10 mouse cellular contexts compared by ENCODE assay signal in the genomic region with DNA sequence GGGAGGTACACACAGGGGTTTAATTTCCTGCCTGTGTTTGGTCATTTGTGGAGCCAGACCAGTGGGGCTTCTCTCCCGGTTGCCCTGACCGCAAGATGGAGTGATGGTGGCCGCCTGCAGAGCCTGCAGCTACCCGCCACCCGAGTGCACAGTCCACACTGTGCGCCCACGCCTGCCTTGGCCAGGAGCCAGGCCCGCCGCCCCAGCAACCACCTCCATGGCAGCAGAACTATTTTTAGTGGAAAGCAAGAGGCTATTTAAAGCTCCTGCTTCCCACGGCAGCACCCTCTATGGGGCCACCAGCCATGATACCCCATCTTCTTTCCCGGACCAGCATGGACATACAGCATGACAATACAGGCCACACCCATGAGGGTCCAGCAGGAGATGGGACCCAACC. TPM values are rescaled to one million over a fixed set of nuclear protein-coding genes. Genes with fewer than 3 reads are reported as not detected.
DNase-seq lines count a peak whose midpoint lies in the region; ATAC-seq and TF ChIP-seq lines count a peak whose summit lies in the region.
"Had no signal": no experiment of that assay in that cellular context is flagged by ENCODE, and none has a peak within 500 bp of the region (broad histone marks: within the 10 kb centered on the region; RNA-seq: fewer than 3 reads in every experiment).

No protein-coding gene starts in this region.

- H3K36me3 ChIP-seq in intestine, embryonic 15.5 days, result peaks cover 17% of the 10 kb centered on the region

- H3K4me3 ChIP-seq in cortical plate, adult 2 months (ENCODE audit: insufficient read depth, low read length), result peak overlapping the region; percentile 23
- no peak overlapping the region for H3K4me3 ChIP-seq in intestine, embryonic 15.5 days (replicated peaks)
- H3K4me3 ChIP-seq: lung, embryonic 15.5 days had no signal

- H3K9ac ChIP-seq in intestine, embryonic 15.5 days, result no peak overlapping the region
- H3K9ac ChIP-seq: lung, embryonic 15.5 days had no signal

- H3K9me3 ChIP-seq in intestine, embryonic 15.5 days, result no peaks in the 10 kb centered on the region
- H3K9me3 ChIP-seq: lung, embryonic 15.5 days had no signal

- ATAC-seq in intestine, embryonic 15.5 days, result 0 out of 2 replicates have a peak, but pooled peaks have one; percentile 13
- no peak for ATAC-seq in CD4-positive, CD25-positive, alpha-beta regulatory T cell, adult 4 months

- H3K27me3 ChIP-seq in intestine, embryonic 15.5 days (replicated peaks), result no peaks in the 10 kb centered on the region
- H3K27me3 ChIP-seq: lung, embryonic 15.5 days had no signal

- 58% methylated on average over 11 of the region's 11 CpGs for WGBS in intestine, embryonic 15.5 days

- H3K4me1 ChIP-seq in cortical plate, adult 2 months (ENCODE audit: control insufficient read depth, insufficient read depth, low read length), result peaks cover 20% of the 10 kb centered on the region
- H3K4me1 ChIP-seq in intestine, embryonic 15.5 days (replicated peaks), result peaks cover 27% of the 10 kb centered on the region

- peak overlapping the region; percentile 88 for H3K27ac ChIP-seq in cortical plate, adult 2 months (ENCODE audit: insufficient read depth, low read length)
- no peak overlapping the region for H3K27ac ChIP-seq in intestine, embryonic 15.5 days
- H3K27ac ChIP-seq: lung, embryonic 15.5 days had no signal

- peak; percentile 26; the same call in 1 of the 2 replicates for TF ChIP-seq POLR2A in cortical plate, adult 2 months (IDR thresholded peaks at IDR 0.05; ENCODE audit: extremely low read depth, insufficient read depth, low read length)

- DNase-seq in gastrocnemius, adult 8-10 months (ENCODE audit: low spot score in 2 of 2), result peak; percentile 31 to 58
- DNase-seq in gastrocnemius, postnatal 10 days, result no peak
- DNase-seq in Muller cell, postnatal 12 days (ENCODE audit: inconsistent ontology term), result peak; percentile 58
- peak; percentile 90 to 93 for DNase-seq in right cerebral cortex, adult 2 months (ENCODE audit: low spot score in 2 of 2)
- DNase-seq in liver, result no peak

- no peak for TF ChIP-seq CTCF in cortical plate, adult 2 months (IDR thresholded peaks at IDR 0.05; ENCODE audit: extremely low read depth, insufficient read depth, low read length)

- peak overlapping the region; percentile 1; the same call in 1 of the 2 replicates for H3K4me2 ChIP-seq in intestine, embryonic 15.5 days (replicated peaks)
- H3K4me2 ChIP-seq: lung, embryonic 15.5 days had no signal

RNA-seq across cellular contexts. Expression of gene Zdhhc8, which starts 5.3 kb away (rescaled TPM):
- total RNA-seq in gastrocnemius, adult 8-10 months (2022), result 10 to 100 TPM; 22.8 to 29.6 (median 26.2) TPM
- 10 to 100 TPM; 26.3 to 29.7 TPM for total RNA-seq in gastrocnemius, postnatal 10 days (2021)
- polyA plus RNA-seq in cortical plate, adult 2 months (2012; rRNA removed), result 176 and 186 TPM in 2 replicates
- 11.5 and 11.6 TPM in 2 replicates for polyA plus RNA-seq in intestine, embryonic 15.5 days (2015; fragmentation: Nextera tagmentation; extraction: Ambion mirVana)
- polyA plus RNA-seq in CD4-positive, CD25-positive, alpha-beta regulatory T cell, adult 4 months (2017; shearing (Covaris generic)), result 1 to 10 TPM; 1.6 to 3.2 TPM

RNA-seq across cellular contexts. Expression of gene Ccdc188, which starts 11.9 kb away (rescaled TPM):
- total RNA-seq in gastrocnemius, adult 8-10 months (2022), result not detected
- total RNA-seq in gastrocnemius, postnatal 10 days (2021), result not detected
- polyA plus RNA-seq in cortical plate, adult 2 months (2012; rRNA removed), result not detected in 2 replicates
- not detected in 2 replicates for polyA plus RNA-seq in intestine, embryonic 15.5 days (2015; fragmentation: Nextera tagmentation; extraction: Ambion mirVana)
- not detected for polyA plus RNA-seq in CD4-positive, CD25-positive, alpha-beta regulatory T cell, adult 4 months (2017; shearing (Covaris generic))
- polyA plus RNA-seq: embryonic facial prominence, embryonic 11.5 days; lung, embryonic 15.5 days had no signal

RNA-seq across cellular contexts. Expression of gene Trmt2a, which starts 18.9 kb away (rescaled TPM):
- total RNA-seq in gastrocnemius, adult 8-10 months (2022), result 10 to 100 TPM in 2 of 4 experiments, 1 to 10 TPM in 2; 7.9 to 11.4 (median 9.3) TPM
- 10 to 100 TPM; 15.3 to 21.2 TPM for total RNA-seq in gastrocnemius, postnatal 10 days (2021)
- polyA plus RNA-seq in cortical plate, adult 2 months (2012; rRNA removed), result 72.9 and 84.7 TPM in 2 replicates
- 102 and 107 TPM in 2 replicates for polyA plus RNA-seq in intestine, embryonic 15.5 days (2015; fragmentation: Nextera tagmentation; extraction: Ambion mirVana)
- polyA plus RNA-seq in CD4-positive, CD25-positive, alpha-beta regulatory T cell, adult 4 months (2017; shearing (Covaris generic)), result 10 to 100 TPM; 42.2 to 67.6 TPM

RNA-seq across cellular contexts. Expression of gene Ranbp1, which starts 18.9 kb away (rescaled TPM):
- 10 to 100 TPM; 15.8 to 20.5 (median 19.1) TPM for total RNA-seq in gastrocnemius, adult 8-10 months (2022)
- total RNA-seq in gastrocnemius, postnatal 10 days (2021), result 10 to 100 TPM; 52.4 to 72.0 TPM
- polyA plus RNA-seq in cortical plate, adult 2 months (2012; rRNA removed), result 92.3 and 95.1 TPM in 2 replicates
- 535 and 668 TPM in 2 replicates for polyA plus RNA-seq in intestine, embryonic 15.5 days (2015; fragmentation: Nextera tagmentation; extraction: Ambion mirVana)
- 100 to 1,000 TPM; 122 to 138 TPM for polyA plus RNA-seq in CD4-positive, CD25-positive, alpha-beta regulatory T cell, adult 4 months (2017; shearing (Covaris generic))

RNA-seq across cellular contexts. Expression of gene Gm49776, which starts 28.5 kb away (rescaled TPM):
- total RNA-seq in gastrocnemius, adult 8-10 months (2022), result not detected
- not detected for total RNA-seq in gastrocnemius, postnatal 10 days (2021)
- 0.36 TPM in 1 of 2 replicates, not detected in the other for polyA plus RNA-seq in cortical plate, adult 2 months (2012; rRNA removed)
- 3.3 TPM in 1 of 2 replicates, not detected in the other for polyA plus RNA-seq in intestine, embryonic 15.5 days (2015; fragmentation: Nextera tagmentation; extraction: Ambion mirVana)
- polyA plus RNA-seq in CD4-positive, CD25-positive, alpha-beta regulatory T cell, adult 4 months (2017; shearing (Covaris generic)), result not detected

Comparison
In these comparisons a context has a peak if more than half of its experiments do, and no peak if none do; other contexts are left out.
1. DNase-seq: peak in gastrocnemius, adult 8-10 months (2 of 2), Muller cell, postnatal 12 days (single experiment) and right cerebral cortex, adult 2 months (2 of 2); none in gastrocnemius, postnatal 10 days (single experiment) and liver (single experiment).
2. RNA of gene Zdhhc8, which starts 5.3 kb away (polyA plus RNA-seq): 176 to 186 TPM in cortical plate, adult 2 months; 11.5 to 11.6 TPM in intestine, embryonic 15.5 days and 1.6 to 3.2 TPM in CD4-positive, CD25-positive, alpha-beta regulatory T cell, adult 4 months; every median in the first group is over 10 times any median in the second.